Mouse (Mus musculus) CH12.LX (cell line): Measurements from ENCODE around the gene Plpp3. TPM values are rescaled to one million over a fixed set of nuclear protein-coding genes. Genes with fewer than 3 reads are reported as not detected.

Experiments
- DNase-seq: peaks from one replicate; pipeline ENCODE4 v3.0.0-alpha.2; 2013; ENCODE audit errors: extremely low read depth
- H3K27ac ChIP-seq: 2 replicates; pipeline ENCODE4 v1.5.1; 2012; ENCODE audit warnings: low read depth, mild to moderate bottlenecking, control low read depth, moderate library complexity; ENCODE audit not compliant: insufficient read depth
- H3K27me3 ChIP-seq: replicated peaks from 2 replicates; pipeline ENCODE3; 2012; ENCODE audit warnings: inconsistent platforms
- H3K36me3 ChIP-seq, 2 experiments: replicated peaks in 1 of 2; 2 replicates each; pipeline versions ENCODE3 to v1.6.1; 2012; ENCODE audit warnings: inconsistent platforms in 1 of 2, low read length in 1 of 2, mild to moderate bottlenecking in 1 of 2, mixed read lengths in 1 of 2, moderate library complexity in 1 of 2; ENCODE audit not compliant: control insufficient read depth in 1 of 2, insufficient read depth in 1 of 2
- H3K4me1 ChIP-seq, 2 experiments: 2 replicates each; pipeline ENCODE4 v1.6.1; 2012; ENCODE audit warnings: inconsistent platforms in 1 of 2, moderate library complexity in 1 of 2; ENCODE audit not compliant: insufficient read depth in 2 of 2, control insufficient read depth in 1 of 2
- H3K4me2 ChIP-seq: 2 replicates; pipeline ENCODE4 v1.6.1; 2012; ENCODE audit warnings: low read depth, mild to moderate bottlenecking, control low read depth; ENCODE audit not compliant: poor library complexity, insufficient read depth, severe bottlenecking
- H3K4me3 ChIP-seq, 3 experiments: fragments of 150-350 bp in 1 of 3; sonication (generic) in 1 of 3; replicated peaks in 1 of 3; 2 replicates each; pipeline versions ENCODE3 to v1.5.1; 2011 to 2012; ENCODE audit warnings: low read depth in 2 of 3, low read length in 2 of 3, mild to moderate bottlenecking in 2 of 3, moderate library complexity in 2 of 3, control low read depth in 1 of 3, improper control_type of control experiment in 1 of 3, inconsistent platforms in 1 of 3, mixed read lengths in 1 of 3; ENCODE audit not compliant: poor library complexity in 1 of 3
- H3K79me2 ChIP-seq: replicated peaks from 2 replicates; pipeline ENCODE4 v1.6.1; 2012; ENCODE audit warnings: mild to moderate bottlenecking, moderate library complexity; ENCODE audit not compliant: control insufficient read depth, poor library complexity, insufficient read depth, severe bottlenecking; ENCODE audit errors: extremely low read depth
- H3K9ac ChIP-seq: 2 replicates; pipeline ENCODE4 v1.6.1; 2012; ENCODE audit warnings: low read depth, mild to moderate bottlenecking, control low read depth, moderate library complexity; ENCODE audit not compliant: insufficient read depth
- H3K9me3 ChIP-seq: replicated peaks from 2 replicates; pipeline ENCODE3; 2012; ENCODE audit warnings: low read length, inconsistent platforms, mixed read lengths
- BHLHE40 ChIP-seq: IDR thresholded peaks from 2 replicates; pipeline ENCODE4 v1.6.1; 2011; ENCODE audit warnings: mild to moderate bottlenecking, low read depth, low read length, improper control_type of control experiment
- CTCF ChIP-seq, 2 experiments: IDR thresholded peaks in 1 of 2; conservative IDR thresholded peaks in 1 of 2; 2 replicates each; pipeline ENCODE4 v1.5.1; 2011 to 2012; ENCODE audit warnings: low read depth in 2 of 2, low read length in 2 of 2, improper control_type of control experiment in 1 of 2, inconsistent platforms in 1 of 2, mild to moderate bottlenecking in 1 of 2, moderate library complexity in 1 of 2
- ELF1 ChIP-seq: IDR thresholded peaks from 2 replicates; pipeline ENCODE4 v1.6.1; 2014; ENCODE audit warnings: low read depth, mild to moderate bottlenecking, inconsistent platforms, low read length, improper control_type of control experiment
- GABPA ChIP-seq: IDR thresholded peaks from 2 replicates; pipeline ENCODE4 v1.6.1; 2012; ENCODE audit warnings: low read depth, low read length, improper control_type of control experiment, inconsistent platforms; ENCODE audit not compliant: insufficient replicate concordance
- JUN ChIP-seq: IDR thresholded peaks from 2 replicates; pipeline ENCODE4 v1.6.1; 2011; ENCODE audit warnings: low read depth, mild to moderate bottlenecking, low read length, improper control_type of control experiment, moderate library complexity; ENCODE audit not compliant: insufficient read depth
- JUND ChIP-seq: conservative IDR thresholded peaks from 2 replicates; pipeline ENCODE4 v1.6.1; 2011; ENCODE audit warnings: low read depth, low read length, improper control_type of control experiment
- KAT2A ChIP-seq: IDR thresholded peaks from 2 replicates; pipeline ENCODE4 v1.6.1; 2012; ENCODE audit warnings: low read length, improper control_type of control experiment, inconsistent platforms; ENCODE audit not compliant: insufficient replicate concordance
- MAFK ChIP-seq: IDR thresholded peaks from 2 replicates; pipeline ENCODE4 v1.6.1; 2011; ENCODE audit warnings: low read length, improper control_type of control experiment; ENCODE audit not compliant: insufficient replicate concordance
- MAZ ChIP-seq: IDR thresholded peaks from 2 replicates; pipeline ENCODE4 v1.6.1; 2012; ENCODE audit warnings: low read depth, mild to moderate bottlenecking, inconsistent platforms, low read length, improper control_type of control experiment, moderate library complexity
- MEF2A ChIP-seq: IDR thresholded peaks from 2 replicates; pipeline ENCODE4 v1.6.1; 2014; ENCODE audit warnings: low read depth, mild to moderate bottlenecking, inconsistent platforms, low read length, improper control_type of control experiment, borderline replicate concordance
- MYC ChIP-seq: IDR thresholded peaks from 2 replicates; pipeline ENCODE4 v1.6.1; 2011; ENCODE audit warnings: low read depth, mild to moderate bottlenecking, improper control_type of control experiment, low read length
- RAD21 ChIP-seq: IDR thresholded peaks from 2 replicates; pipeline ENCODE4 v1.6.1; 2011; ENCODE audit warnings: low read depth, mild to moderate bottlenecking, low read length, improper control_type of control experiment, moderate library complexity
- RCOR1 ChIP-seq: conservative IDR thresholded peaks from 2 replicates; pipeline ENCODE4 v1.6.1; 2012; ENCODE audit warnings: low read depth, mild to moderate bottlenecking, inconsistent platforms, low read length, improper control_type of control experiment
- SMC3 ChIP-seq: IDR thresholded peaks from 2 replicates; pipeline ENCODE4 v1.6.1; 2011; ENCODE audit warnings: low read depth, low read length, improper control_type of control experiment
- UBTF ChIP-seq: IDR thresholded peaks from 2 replicates; pipeline ENCODE4 v1.6.1; 2012; ENCODE audit warnings: low read depth, mild to moderate bottlenecking, inconsistent platforms, low read length, improper control_type of control experiment, moderate library complexity
- USF1 ChIP-seq: IDR thresholded peaks from 2 replicates; pipeline ENCODE4 v1.6.1; 2014; ENCODE audit warnings: low read depth, mild to moderate bottlenecking, inconsistent platforms, low read length, improper control_type of control experiment
- USF2 ChIP-seq: conservative IDR thresholded peaks from 2 replicates; pipeline ENCODE4 v1.6.1; 2011; ENCODE audit warnings: low read depth, low read length, improper control_type of control experiment
- ZNF384 ChIP-seq: IDR thresholded peaks from 2 replicates; pipeline ENCODE4 v1.6.1; 2012; ENCODE audit warnings: low read depth, low read length, improper control_type of control experiment, inconsistent platforms
- dilution Hi-C: fragments of 300-500 bp; cut with MboI; formaldehyde crosslinking; loops from 2 replicates; pipeline ENCODE4 v1.14.3; 2020; ENCODE audit warnings: low sequenced_read_pairs; ENCODE audit not compliant: extremely low pct_unique_long_range_greater_than_20kb, extremely low pct_ligation_motif_present
- in situ Hi-C: fragments of 300-500 bp; cut with MboI; formaldehyde crosslinking; loops from 3 replicates; pipeline ENCODE4 v1.14.3; 2019; ENCODE audit warnings: low sequenced_read_pairs, low pct_ligation_motif_present, low pct_unique_long_range_greater_than_20kb, mixed read lengths
- polyA plus RNA-seq: library from polyadenylated mRNA; unstranded; fragments of >175 nt; gene quantifications from 2 replicates; pipeline ENCODE4 v1.2.1, GENCODE M21; 2012; ENCODE audit warnings: low read depth; ENCODE audit not compliant: insufficient read length
- total RNA-seq, 2 experiments: library from RNA; depleted of rRNA; stranded (reverse); fragments of 300-350 nt in 1 of 2; fragments of >200 nt in 1 of 2; gene quantifications; 2 replicates each; pipeline ENCODE4 v1.2.3; 2012 to 2014

The Plpp3 gene
- total and polyA plus RNA-seq, 3 experiments: 0.34 to 1.6 (median 1.2) TPM

DNA sequence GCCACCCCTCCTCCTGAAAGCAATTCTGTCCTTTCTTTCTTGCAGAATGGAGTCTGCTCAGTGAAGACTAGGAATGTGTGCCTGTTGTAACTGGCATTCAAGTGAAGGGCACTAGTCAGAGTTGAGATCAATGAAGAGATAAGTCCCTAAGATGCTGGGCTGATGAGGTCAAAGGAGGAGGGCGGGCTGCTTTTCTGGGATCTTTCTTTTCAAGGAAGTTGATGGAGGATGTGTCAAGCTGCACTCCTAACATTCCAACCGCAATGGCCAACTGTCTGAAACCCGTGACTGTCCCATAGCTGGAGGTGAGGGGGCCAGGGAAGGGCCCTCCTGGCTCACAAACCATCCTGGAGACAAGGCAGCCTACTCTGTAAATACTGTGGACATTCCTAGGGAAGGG is 118.5 kb downstream of the Plpp3 start:
- Histone ChIP-seq H3K9me3 (no peaks in the 10 kb centered on the region), H3K4me2 (no peak overlapping the region), H3K27me3 (no peaks in the 10 kb centered on the region), H3K4me3 (no peak overlapping the region), H3K79me2 (no peaks in the 10 kb centered on the region), H3K4me1 (peaks cover 0 to 13% of the 10 kb centered on the region in 2 experiments; a peak in 3 of 4 replicates), H3K36me3 (no peaks in the 10 kb centered on the region), H3K9ac (no peak overlapping the region), H3K27ac (no peak overlapping the region)
- TF ChIP-seq RCOR1 (no peak), KAT2A (no peak)
- in situ Hi-C loops (no loop called here), dilution Hi-C loops (no loop called here)
- DNase-seq: no peak

DNA sequence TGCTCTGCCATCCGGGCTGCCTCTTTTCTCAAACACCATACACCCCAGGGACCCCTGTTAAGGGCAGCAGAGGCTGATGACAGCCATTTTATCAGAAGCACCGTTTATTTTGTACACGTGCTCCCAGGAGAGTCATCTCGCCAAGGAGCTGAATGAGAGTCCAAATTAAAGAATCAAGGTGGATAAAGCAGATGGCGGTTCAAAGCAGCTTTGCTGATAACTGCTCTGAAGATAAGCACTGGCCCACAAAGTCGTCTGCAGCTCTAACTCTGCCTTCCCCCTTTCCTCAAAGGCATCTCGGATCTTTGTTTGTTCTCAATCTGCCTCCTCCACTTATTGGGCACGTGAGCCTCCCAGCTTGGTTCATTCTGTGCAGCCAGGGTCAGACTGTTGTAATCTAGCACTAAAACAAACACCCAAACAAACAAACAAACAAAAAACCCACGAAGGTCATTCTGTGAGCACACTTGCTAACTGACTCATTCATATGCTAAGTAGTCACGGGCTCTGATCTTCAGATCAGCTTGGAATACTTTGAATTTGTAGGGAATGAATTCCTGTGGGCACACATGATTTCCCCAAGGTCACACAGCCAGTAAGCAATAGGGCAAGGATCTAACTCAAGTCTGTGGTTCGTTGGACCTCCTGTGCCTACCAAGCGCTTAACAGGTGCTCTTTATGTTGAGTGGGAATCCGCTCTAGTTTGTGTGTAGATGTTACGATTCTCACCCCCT is 119.1 kb downstream of the Plpp3 start:
- Histone ChIP-seq H3K4me3 (no peak overlapping the region), H3K36me3 (no peaks in the 10 kb centered on the region), H3K4me1 (peaks cover under 1 to 16% of the 10 kb centered on the region in 2 experiments), H3K9ac (no peak overlapping the region), H3K9me3 (no peaks in the 10 kb centered on the region), H3K79me2 (no peaks in the 10 kb centered on the region), H3K4me2 (no peak overlapping the region), H3K27ac (no peak overlapping the region), H3K27me3 (no peaks in the 10 kb centered on the region)
- no peak for DNase-seq
- no peak for TF ChIP-seq ZNF384
- no peak for TF ChIP-seq USF2
- dilution Hi-C loops: no loop called here
- in situ Hi-C loops: no loop called here

DNA sequence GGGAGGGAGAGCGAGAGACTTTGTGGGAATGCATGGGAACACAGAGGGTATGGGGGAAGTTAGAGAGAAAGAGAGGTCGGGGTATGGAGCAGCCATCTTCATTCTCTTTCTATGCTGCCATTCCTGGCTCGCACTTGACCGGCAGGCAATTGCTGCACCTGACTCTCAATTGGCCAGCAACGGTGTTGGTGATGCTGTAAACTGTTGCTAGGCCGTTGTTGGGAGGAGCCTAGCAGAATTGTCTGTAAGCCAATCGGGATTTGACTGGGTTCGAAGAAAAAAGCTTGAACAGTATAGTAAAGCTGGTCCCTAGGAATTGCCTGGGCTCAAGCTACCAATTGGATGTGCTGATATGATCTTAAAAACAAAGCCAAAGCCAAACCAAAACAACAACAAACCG is 121.0 kb downstream of the Plpp3 start:
- no peak for DNase-seq
- Histone ChIP-seq H3K36me3 (no peaks in the 10 kb centered on the region), H3K4me2 (no peak overlapping the region), H3K4me1 (peaks cover 9 to 34% of the 10 kb centered on the region in 2 experiments), H3K9me3 (no peaks in the 10 kb centered on the region), H3K27ac (no peak overlapping the region), H3K79me2 (no peaks in the 10 kb centered on the region), H3K9ac (no peak overlapping the region), H3K27me3 (no peaks in the 10 kb centered on the region), H3K4me3 (no peak overlapping the region)
- TF ChIP-seq USF1 (no peak), BHLHE40 (no peak), MEF2A (no peak), ELF1 (no peak), SMC3 (no peak), RAD21 (no peak), GABPA (no peak), MAFK (no peak), ZNF384 (no peak), CTCF (conservative IDR thresholded peaks at IDR 0.05 in 1 of 2, IDR thresholded peaks at IDR 0.05 in 1 of 2; ENCODE audit: low read depth in 2 of 2, low read length in 2 of 2) (no peak), MAZ (no peak), UBTF (no peak), JUN (no peak), MYC (no peak), KAT2A (no peak), JUND (no peak)
- in situ Hi-C loops (no loop called here), dilution Hi-C loops (no loop called here)
